Mouse (Mus musculus) C2C12 (cell line): ENCODE measurements around the gene Unc50.

Experiments used
- CEBPB ChIP-seq: IDR thresholded peaks from one replicate; pipeline ENCODE4 v1.6.1; 2011; ENCODE audit warnings: low read depth, mild to moderate bottlenecking, control low read depth, moderate library complexity
- CTCF ChIP-seq: IDR thresholded peaks from one replicate; pipeline ENCODE4 v1.5.1; 2011; ENCODE audit not compliant: control insufficient read depth, insufficient read depth, insufficient read length
- MAX ChIP-seq: IDR thresholded peaks from one replicate; pipeline ENCODE4 v1.6.1; 2011; ENCODE audit warnings: mild to moderate bottlenecking, control low read depth
- USF1 ChIP-seq: IDR thresholded peaks from one replicate; pipeline ENCODE4 v1.6.1; 2011; ENCODE audit warnings: low read depth, mild to moderate bottlenecking, control low read depth, moderate library complexity

GRCm38 (mm10) chr1:37393174-37393573 lies 36.8 kb upstream of the Unc50 start:
- no peak for TF ChIP-seq CTCF
- no peak for TF ChIP-seq CEBPB
- no peak for TF ChIP-seq MAX
- TF ChIP-seq USF1: no peak
